Mouse (Mus musculus): Measurements from ENCODE around the gene Olfr372. TPM values are rescaled to one million over a fixed set of nuclear protein-coding genes. Genes with fewer than 3 reads are reported as not detected.
A peak's percentile ranks its signal among the peaks of the same experiment; 100 is the strongest.
"Not testable (repeated sequence)": the region's sequence is repeated elsewhere in the genome, so short reads cannot be mapped to it uniquely, and the experiment has no call there.

Gene Olfr372
- polyA plus RNA-seq, 1 experiment from 2014 or later = not detected

DNA sequence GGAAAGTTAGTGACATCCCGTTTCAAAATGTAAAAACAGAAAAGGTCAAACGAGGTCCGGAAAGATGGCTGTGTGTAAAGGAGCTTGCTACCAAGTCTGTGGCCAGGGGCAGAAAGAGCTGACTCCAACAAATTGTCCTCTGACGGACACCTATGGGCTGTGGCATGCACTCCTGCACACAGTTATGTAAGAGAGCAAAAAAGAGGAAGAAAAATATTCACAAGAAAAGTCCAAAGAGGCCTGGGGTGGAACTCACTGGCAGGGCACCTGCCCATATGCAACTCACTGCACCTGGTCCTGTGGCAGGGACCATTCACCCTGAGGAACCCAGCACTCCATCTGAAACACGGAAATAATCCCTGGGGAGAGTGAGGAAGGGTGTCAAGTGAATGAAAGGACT is 43.7 kb downstream of the Olfr372 start:
- Histone ChIP-seq H3K4me2 (replicated peaks; ENCODE audit: low read depth) (no peak overlapping the region), H3K4me3 (ENCODE audit: low read depth, low read length) (no peak overlapping the region), H3K27me3 (ENCODE audit: control insufficient read depth, insufficient read depth, low read length) (no peaks in the 10 kb centered on the region), H3K4me1 (replicated peaks; ENCODE audit: control insufficient read depth, insufficient read depth) (no peaks in the 10 kb centered on the region), H3K9me3 (ENCODE audit: control insufficient read depth, low read length) (no peaks in the 10 kb centered on the region), H3K27ac (replicated peaks) (no peak overlapping the region), H3K36me3 (ENCODE audit: control insufficient read depth, insufficient read depth, low read length) (no peaks in the 10 kb centered on the region), H3K9ac (ENCODE audit: low read length) (no peak overlapping the region)
- DNase-seq (ENCODE audit: low spot score) (no peak), ATAC-seq (ENCODE audit: low FRiP score, low TSS enrichment) (no peak)
- 71% methylated on average over 5 of the region's 5 CpGs for WGBS
- no peak for TF ChIP-seq CTCF (IDR thresholded peaks at IDR 0.05; ENCODE audit: low read depth)
- no peak for TF ChIP-seq EP300 (optimal IDR thresholded peaks at IDR 0.05)

DNA sequence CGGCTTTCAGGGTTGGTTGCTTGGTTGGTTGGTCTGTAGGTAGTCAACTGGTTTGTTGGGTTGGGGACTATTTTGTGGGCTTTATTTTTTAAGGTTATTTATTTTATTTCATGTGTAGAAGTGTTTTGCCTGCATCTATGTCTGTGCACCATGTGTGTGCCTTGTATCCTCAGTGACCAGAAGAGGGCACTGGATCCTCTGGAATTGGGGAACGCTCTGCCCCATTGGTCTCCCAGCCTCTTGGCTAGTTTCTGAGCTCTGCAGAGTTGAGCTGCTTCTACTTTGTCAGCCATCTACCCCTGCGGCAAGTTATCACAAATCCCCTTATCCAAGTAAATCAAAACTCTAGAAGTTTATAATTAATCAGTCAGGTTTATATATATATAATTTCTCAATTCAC is 46.6 kb downstream of the Olfr372 start:
- ATAC-seq (ENCODE audit: low FRiP score, low TSS enrichment); H3K9me3 ChIP-seq (ENCODE audit: control insufficient read depth, low read length); H3K4me1 ChIP-seq (replicated peaks; ENCODE audit: control insufficient read depth, insufficient read depth); H3K9ac ChIP-seq (ENCODE audit: low read length); H3K4me3 ChIP-seq (ENCODE audit: low read depth, low read length); DNase-seq (ENCODE audit: low spot score); H3K4me2 ChIP-seq (replicated peaks; ENCODE audit: low read depth); H3K27ac ChIP-seq (replicated peaks); H3K36me3 ChIP-seq (ENCODE audit: control insufficient read depth, insufficient read depth, low read length); H3K27me3 ChIP-seq (ENCODE audit: control insufficient read depth, insufficient read depth, low read length): not testable (repeated sequence)
- 66% methylated on average over 3 of the region's 3 CpGs for WGBS
- peak; percentile 25 for TF ChIP-seq CTCF (IDR thresholded peaks at IDR 0.05; ENCODE audit: low read depth)

DNA sequence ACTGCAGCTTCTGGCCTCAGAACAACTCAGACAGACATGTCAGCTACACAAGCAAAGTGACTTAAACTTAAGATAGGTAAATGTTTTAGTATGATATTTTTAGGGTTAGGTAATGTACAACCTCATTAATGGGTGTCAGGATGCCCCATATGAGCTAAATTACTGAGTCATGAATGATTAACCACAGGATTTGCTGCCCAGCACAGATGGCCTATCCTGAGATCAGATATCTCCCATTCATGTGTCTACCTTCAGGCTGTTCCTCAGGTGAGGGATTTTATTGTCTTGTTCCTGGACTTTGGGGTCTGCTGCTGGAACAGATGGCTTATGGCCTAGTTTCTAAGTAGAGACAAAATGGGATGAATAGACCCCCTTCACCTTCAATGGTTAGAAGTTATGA is 55.7 kb downstream of the Olfr372 start:
- not testable (repeated sequence) for DNase-seq (ENCODE audit: low spot score); H3K4me2 ChIP-seq (replicated peaks; ENCODE audit: low read depth); H3K36me3 ChIP-seq (ENCODE audit: control insufficient read depth, insufficient read depth, low read length); H3K4me3 ChIP-seq (ENCODE audit: low read depth, low read length); H3K9ac ChIP-seq (ENCODE audit: low read length); H3K27me3 ChIP-seq (ENCODE audit: control insufficient read depth, insufficient read depth, low read length); H3K27ac ChIP-seq (replicated peaks); ATAC-seq (ENCODE audit: low FRiP score, low TSS enrichment); H3K4me1 ChIP-seq (replicated peaks; ENCODE audit: control insufficient read depth, insufficient read depth); H3K9me3 ChIP-seq (ENCODE audit: control insufficient read depth, low read length)

DNA sequence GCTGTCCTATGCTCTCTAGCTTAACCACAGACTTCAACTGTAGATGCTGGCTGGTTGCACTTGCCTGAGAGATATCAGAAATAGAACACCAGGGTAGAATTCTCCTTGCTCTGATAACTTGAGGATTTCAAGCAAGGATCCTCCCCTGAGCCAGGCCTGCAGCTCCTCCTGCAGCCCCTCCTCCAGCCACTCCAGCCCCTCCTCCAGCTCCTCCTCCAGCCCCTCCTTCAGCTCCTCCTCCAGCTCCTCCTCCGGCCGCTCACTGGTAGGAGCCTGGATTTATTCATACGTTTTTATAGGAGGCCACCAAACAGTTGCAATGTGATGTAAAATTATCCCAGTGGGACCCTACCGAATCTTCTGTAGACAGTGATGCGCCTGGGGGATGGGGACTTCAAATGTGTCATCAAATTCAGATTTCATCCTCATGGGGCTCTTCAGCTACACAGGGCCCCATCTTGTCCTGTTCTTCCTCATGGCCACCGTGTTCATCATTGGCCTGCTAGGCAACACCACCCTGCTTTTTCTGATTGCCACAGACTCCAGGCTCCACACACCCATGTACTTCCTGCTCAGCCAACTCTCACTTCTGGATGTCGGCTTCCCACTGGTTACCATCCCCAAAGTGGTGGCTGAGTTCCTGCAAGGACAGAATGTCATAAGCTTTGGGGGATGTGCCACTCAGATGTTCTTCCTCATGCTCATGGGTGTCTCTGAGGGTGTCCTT is 58.5 kb downstream of the Olfr372 start:
- H3K9me3 ChIP-seq (ENCODE audit: control insufficient read depth, low read length); H3K4me1 ChIP-seq (replicated peaks; ENCODE audit: control insufficient read depth, insufficient read depth); H3K27me3 ChIP-seq (ENCODE audit: control insufficient read depth, insufficient read depth, low read length); H3K27ac ChIP-seq (replicated peaks); ATAC-seq (ENCODE audit: low FRiP score, low TSS enrichment); H3K9ac ChIP-seq (ENCODE audit: low read length); H3K4me2 ChIP-seq (replicated peaks; ENCODE audit: low read depth); H3K36me3 ChIP-seq (ENCODE audit: control insufficient read depth, insufficient read depth, low read length); H3K4me3 ChIP-seq (ENCODE audit: low read depth, low read length): not testable (repeated sequence)
- 55% methylated on average over 6 of the region's 7 CpGs for WGBS
- peak; percentile 16 for DNase-seq (ENCODE audit: low spot score)

DNA sequence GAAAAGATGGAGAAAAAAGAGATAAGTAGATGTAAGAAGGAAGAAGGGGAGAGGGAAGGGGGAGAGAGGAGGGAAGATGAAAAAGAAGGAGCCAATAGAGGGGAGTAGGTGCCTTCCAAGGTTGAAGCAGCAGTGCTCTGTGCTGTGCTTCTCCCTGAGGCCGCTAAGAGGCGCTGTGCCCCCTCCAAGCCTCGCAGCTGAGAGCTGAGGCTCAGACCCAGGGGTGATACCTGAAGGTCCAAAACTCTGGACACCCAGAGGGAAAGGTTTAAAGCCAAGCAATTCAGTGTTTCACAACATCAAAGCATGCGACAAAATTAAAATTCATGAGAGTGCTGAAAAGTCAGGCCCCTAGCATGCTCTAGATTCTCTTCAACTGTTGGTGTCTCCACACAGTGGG is 64.1 kb downstream of the Olfr372 start:
- Histone ChIP-seq H3K4me2 (replicated peaks; ENCODE audit: low read depth) (no peak overlapping the region), H3K4me1 (replicated peaks; ENCODE audit: control insufficient read depth, insufficient read depth) (no peaks in the 10 kb centered on the region), H3K36me3 (ENCODE audit: control insufficient read depth, insufficient read depth, low read length) (no peaks in the 10 kb centered on the region), H3K9me3 (ENCODE audit: control insufficient read depth, low read length) (no peaks in the 10 kb centered on the region), H3K9ac (ENCODE audit: low read length) (no peak overlapping the region), H3K27ac (replicated peaks) (no peak overlapping the region), H3K27me3 (ENCODE audit: control insufficient read depth, insufficient read depth, low read length) (no peaks in the 10 kb centered on the region), H3K4me3 (ENCODE audit: low read depth, low read length) (no peak overlapping the region)
- DNase-seq (ENCODE audit: low spot score) = no peak
- 23% methylated on average over 4 of the region's 4 CpGs for WGBS
- TF ChIP-seq CTCF (IDR thresholded peaks at IDR 0.05; ENCODE audit: low read depth) (peak; percentile 54), EP300 (optimal IDR thresholded peaks at IDR 0.05) (no peak)
- no peak for ATAC-seq (ENCODE audit: low FRiP score, low TSS enrichment)

DNA sequence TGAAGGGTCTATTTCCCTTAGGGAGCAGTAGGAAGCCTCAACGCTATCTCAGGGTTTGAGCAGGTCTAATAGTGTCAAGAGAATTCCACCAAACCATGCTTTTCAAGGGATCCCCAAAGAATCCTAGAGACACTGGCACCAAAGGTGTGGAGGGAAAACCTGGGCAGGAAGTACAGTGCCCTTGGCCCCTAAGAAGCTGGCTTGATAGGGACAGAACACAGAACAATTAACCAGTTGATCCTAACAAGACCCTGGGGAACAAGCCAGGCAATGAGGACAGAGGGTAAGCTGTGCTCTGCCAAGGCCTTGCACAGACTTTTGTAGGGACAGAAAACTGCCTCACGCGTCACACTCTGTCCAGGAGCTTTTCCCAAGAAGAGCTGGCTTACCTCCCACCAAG is 65.7 kb downstream of the Olfr372 start, which contains the start of gene Olfr374:
Olfr374 (plus strand) TSS at position 301 of the 400 bp plus-strand sequence.
- Histone ChIP-seq H3K4me1 (replicated peaks; ENCODE audit: control insufficient read depth, insufficient read depth) (no peaks in the 10 kb centered on the region), H3K27me3 (ENCODE audit: control insufficient read depth, insufficient read depth, low read length) (no peaks in the 10 kb centered on the region), H3K4me3 (ENCODE audit: low read depth, low read length) (no peak within 1 kb of the TSS), H3K36me3 (ENCODE audit: control insufficient read depth, insufficient read depth, low read length) (no peaks in the 10 kb centered on the region), H3K9ac (ENCODE audit: low read length) (no peak within 1 kb of the TSS), H3K9me3 (ENCODE audit: control insufficient read depth, low read length) (no peaks in the 10 kb centered on the region), H3K4me2 (replicated peaks; ENCODE audit: low read depth) (no peak within 1 kb of the TSS), H3K27ac (replicated peaks) (no peak within 1 kb of the TSS)
- ATAC-seq (ENCODE audit: low FRiP score, low TSS enrichment) (no peak), DNase-seq (ENCODE audit: low spot score) (no peak)
- 87% methylated on average over 3 of the region's 3 CpGs for WGBS
- TF ChIP-seq CTCF (IDR thresholded peaks at IDR 0.05; ENCODE audit: low read depth) (no peak), EP300 (optimal IDR thresholded peaks at IDR 0.05) (no peak)

Other genes with a start within 250 kb of the Olfr372 start
- 2.7 and 2.8 TPM in 2 replicates for gene Zfp709, start 159.2 kb upstream of the Olfr372 start, polyA plus RNA-seq (2015; fragmentation: Nextera tagmentation; extraction: Ambion mirVana)
- gene Zfp882, start 132.6 kb upstream of the Olfr372 start, polyA plus RNA-seq (2015; fragmentation: Nextera tagmentation; extraction: Ambion mirVana) = 1.3 and 1.5 TPM in 2 replicates
- 11.7 and 12.5 TPM in 2 replicates for gene Zfp617, start 132.6 kb upstream of the Olfr372 start, polyA plus RNA-seq (2015; fragmentation: Nextera tagmentation; extraction: Ambion mirVana)
- 11.2 and 11.8 TPM in 2 replicates for gene Zfp961, start 90.2 kb upstream of the Olfr372 start, polyA plus RNA-seq (2015; fragmentation: Nextera tagmentation; extraction: Ambion mirVana)
- 1.3 and 1.4 TPM in 2 replicates for gene Cyp4f18, start 31.6 kb upstream of the Olfr372 start, polyA plus RNA-seq (2015; fragmentation: Nextera tagmentation; extraction: Ambion mirVana)
- 0.05 TPM in 1 of 2 replicates, not detected in the other for gene Olfr373, start 42.0 kb downstream of the Olfr372 start, polyA plus RNA-seq (2015; fragmentation: Nextera tagmentation; extraction: Ambion mirVana)
- 0.06 TPM in 1 of 2 replicates, not detected in the other for gene Olfr374, start 65.8 kb downstream of the Olfr372 start, polyA plus RNA-seq (2015; fragmentation: Nextera tagmentation; extraction: Ambion mirVana)
- gene Tpm4, start 93.8 kb downstream of the Olfr372 start, polyA plus RNA-seq (2015; fragmentation: Nextera tagmentation; extraction: Ambion mirVana) = 330 and 364 TPM in 2 replicates
- 84.0 and 88.6 TPM in 2 replicates for gene Rab8a, start 120.0 kb downstream of the Olfr372 start, polyA plus RNA-seq (2015; fragmentation: Nextera tagmentation; extraction: Ambion mirVana)
- gene Hsh2d, start 148.4 kb downstream of the Olfr372 start, polyA plus RNA-seq (2015; fragmentation: Nextera tagmentation; extraction: Ambion mirVana) = 3.9 TPM in 2 replicates
- 0.45 and 0.79 TPM in 2 replicates for gene Cib3, start 171.6 kb downstream of the Olfr372 start, polyA plus RNA-seq (2015; fragmentation: Nextera tagmentation; extraction: Ambion mirVana)
- gene Gm11034, start 172.4 kb downstream of the Olfr372 start, polyA plus RNA-seq (2015; fragmentation: Nextera tagmentation; extraction: Ambion mirVana) = not detected in 2 replicates
- gene Fam32a, start 178.5 kb downstream of the Olfr372 start, polyA plus RNA-seq (2015; fragmentation: Nextera tagmentation; extraction: Ambion mirVana) = 53.8 and 57.4 TPM in 2 replicates
- 38.2 and 42.0 TPM in 2 replicates for gene Ap1m1, start 198.8 kb downstream of the Olfr372 start, polyA plus RNA-seq (2015; fragmentation: Nextera tagmentation; extraction: Ambion mirVana)

Data from stomach, postnatal 0 days (tissue).